Mouse (Mus musculus) mesoderm, embryonic 11.5 days (tissue): Measurements from ENCODE around the gene Arid2.
"Not testable (repeated sequence)": the region's sequence is repeated elsewhere in the genome, so short reads cannot be mapped to it uniquely, and the experiment has no call there.

Source experiments
- DNase-seq: peaks from one replicate; pipeline ENCODE4 v3.0.0-alpha.2; 2012; ENCODE audit warnings: low read depth, low spot score

Arid2 gene

GRCm38 (mm10) chr15:96286015-96286934 lies 1.0 kb upstream of the Arid2 start:
- peak; percentile 91 for DNase-seq

- DNase-seq = no peak
Measured at GRCm38 (mm10) chr15:96286935-96287292, 404 bp upstream of the Arid2 start.

- DNase-seq = peak; percentile 56
Measured at GRCm38 (mm10) chr15:96287976-96288835, 888 bp downstream of the Arid2 start.

- DNase-seq = no peak
Measured at GRCm38 (mm10) chr15:96288836-96289390, 1.6 kb downstream of the Arid2 start.

GRCm38 (mm10) chr15:96290001-96290400 lies 2.7 kb downstream of the Arid2 start:
- DNase-seq = no peak

- no peak for DNase-seq
Measured at GRCm38 (mm10) chr15:96293444-96293843, 6.1 kb downstream of the Arid2 start.

GRCm38 (mm10) chr15:96297078-96297590 lies 9.8 kb downstream of the Arid2 start:
- DNase-seq = no peak

- no peak for DNase-seq
Measured at GRCm38 (mm10) chr15:96297623-96298188, 10.4 kb downstream of the Arid2 start.

GRCm38 (mm10) chr15:96309310-96309709 lies 22.0 kb downstream of the Arid2 start:
- no peak for DNase-seq

- DNase-seq = no peak
Measured at GRCm38 (mm10) chr15:96312902-96313301, 25.6 kb downstream of the Arid2 start.

GRCm38 (mm10) chr15:96315664-96316063 lies 28.3 kb downstream of the Arid2 start:
- DNase-seq = no peak

- no peak for DNase-seq
Measured at GRCm38 (mm10) chr15:96319335-96319734, 32.0 kb downstream of the Arid2 start.

- DNase-seq = no peak
Measured at GRCm38 (mm10) chr15:96325726-96326328, 38.5 kb downstream of the Arid2 start.

- not testable (repeated sequence) for DNase-seq
Measured at GRCm38 (mm10) chr15:96328722-96329121, 41.4 kb downstream of the Arid2 start.

GRCm38 (mm10) chr15:96330536-96330935 lies 43.2 kb downstream of the Arid2 start:
- no peak for DNase-seq

- no peak for DNase-seq
Measured at GRCm38 (mm10) chr15:96332468-96333213, 45.3 kb downstream of the Arid2 start.

- peak; percentile 17 for DNase-seq
Measured at GRCm38 (mm10) chr15:96333350-96333749, 46.0 kb downstream of the Arid2 start.

- no peak for DNase-seq
Measured at GRCm38 (mm10) chr15:96340924-96341323, 53.6 kb downstream of the Arid2 start.

GRCm38 (mm10) chr15:96342097-96342496 lies 54.8 kb downstream of the Arid2 start:
- no peak for DNase-seq

- no peak for DNase-seq
Measured at GRCm38 (mm10) chr15:96342871-96343270, 55.6 kb downstream of the Arid2 start.
